Mouse (Mus musculus) hindbrain, embryonic 13.5 days (tissue): ENCODE data around the gene Dync1li1. TPM values are rescaled to one million over a fixed set of nuclear protein-coding genes. Genes with fewer than 3 reads are reported as not detected.
A peak's percentile ranks its signal among the peaks of the same experiment; 100 is the strongest.

ENCODE experiments used
- ATAC-seq: fragments of 200-750 bp; cut with Nextera tagmentation; 2 replicates; pipeline ENCODE4 v1.8.0; 2017; ENCODE audit warnings: moderate TSS enrichment; ENCODE audit not compliant: low FRiP score
- H3K27ac ChIP-seq: fragments of 300-500 bp; sonication (generic); 2 replicates; pipeline ENCODE4 v1.5.1; 2015; ENCODE audit warnings: inconsistent platforms, mild to moderate bottlenecking, moderate library complexity
- H3K27me3 ChIP-seq: fragments of 300-500 bp; sonication (generic); 2 replicates; pipeline ENCODE4 v1.6.1; 2015; ENCODE audit warnings: mild to moderate bottlenecking, inconsistent platforms
- H3K36me3 ChIP-seq: fragments of 300-500 bp; sonication (generic); 2 replicates; pipeline ENCODE4 v1.6.1; 2015; ENCODE audit warnings: mild to moderate bottlenecking, inconsistent platforms
- H3K4me1 ChIP-seq: fragments of 300-500 bp; sonication (generic); replicated peaks from 2 replicates; pipeline ENCODE4 v1.6.1; 2015; ENCODE audit warnings: inconsistent platforms
- H3K4me2 ChIP-seq: fragments of 300-500 bp; sonication (generic); 2 replicates; pipeline ENCODE4 v1.6.1; 2015; ENCODE audit warnings: inconsistent platforms, mild to moderate bottlenecking, moderate library complexity
- H3K4me3 ChIP-seq: fragments of 300-500 bp; sonication (generic); 2 replicates; pipeline ENCODE4 v1.5.1; 2015; ENCODE audit warnings: mild to moderate bottlenecking, inconsistent platforms
- H3K9ac ChIP-seq: fragments of 300-500 bp; sonication (generic); 2 replicates; pipeline ENCODE4 v1.6.1; 2015; ENCODE audit warnings: mild to moderate bottlenecking, inconsistent platforms
- H3K9me3 ChIP-seq: fragments of 300-500 bp; sonication (generic); 2 replicates; pipeline ENCODE4 v1.6.1; 2016; ENCODE audit warnings: inconsistent platforms
- WGBS: fragments of 180-500 bp; shearing (Covaris S2); methylation state at CpG from one replicate; pipeline ENCODE4 v1.1.7; 2015; 5-methylcytosine and 5-hydroxymethylcytosine counted together
- polyA plus RNA-seq: library from polyadenylated mRNA; unstranded; fragments of >200 nt; fragmentation: Nextera tagmentation; extraction: Ambion mirVana; gene quantifications from 2 replicates; pipeline ENCODE4 v1.2.1, GENCODE M21; 2015

The Dync1li1 gene
- polyA plus RNA-seq, 1 experiment from 2014 or later: 124 TPM

GRCm38 (mm10) chr9:114761848-114762247 lies 73.3 kb downstream of the Dync1li1 start:
- H3K4me1 ChIP-seq: peaks cover 6% of the 10 kb centered on the region
- no peak overlapping the region for H3K9ac ChIP-seq

GRCm38 (mm10) chr9:114763341-114763740 lies 74.8 kb downstream of the Dync1li1 start:
- 64% methylated on average over 13 of the region's 13 CpGs for WGBS
- no peak overlapping the region for H3K4me3 ChIP-seq
- H3K27ac ChIP-seq: no peak overlapping the region
- peaks cover 19% of the 10 kb centered on the region for H3K4me1 ChIP-seq
- H3K9ac ChIP-seq: no peak overlapping the region
- H3K9me3 ChIP-seq: peaks cover 4% of the 10 kb centered on the region; the same call in 1 of the 2 replicates
- no peaks in the 10 kb centered on the region for H3K36me3 ChIP-seq
- H3K27me3 ChIP-seq: 0 out of 2 replicates have a peak, but pooled peaks cover 3% of the 10 kb centered on the region
- ATAC-seq: no peak
- no peak overlapping the region for H3K4me2 ChIP-seq

More at GRCm38 (mm10) chr9:114761848-114762247, 73.3 kb downstream of the Dync1li1 start:
- ATAC-seq: no peak
- H3K4me3 ChIP-seq: no peak overlapping the region
- 0 out of 2 replicates have a peak, but pooled peaks cover 3% of the 10 kb centered on the region for H3K27me3 ChIP-seq
- no peaks in the 10 kb centered on the region for H3K36me3 ChIP-seq
- H3K4me2 ChIP-seq: no peak overlapping the region
- peaks cover 4% of the 10 kb centered on the region; the same call in 1 of the 2 replicates for H3K9me3 ChIP-seq
- WGBS: 77% methylated on average over 11 of the region's 11 CpGs
- no peak overlapping the region for H3K27ac ChIP-seq

GRCm38 (mm10) chr9:114767030-114767429 lies 78.4 kb downstream of the Dync1li1 start:
- Histone ChIP-seq H3K4me3 (no peak overlapping the region), H3K4me2 (0 out of 2 replicates have a peak overlapping the region, but pooled peaks have one; percentile 10), H3K36me3 (no peaks in the 10 kb centered on the region), H3K27ac (peak overlapping the region; percentile 61), H3K27me3 (peaks cover 6% of the 10 kb centered on the region; the same call in 1 of the 2 replicates), H3K9me3 (peaks cover 4% of the 10 kb centered on the region; the same call in 1 of the 2 replicates), H3K9ac (no peak overlapping the region), H3K4me1 (peaks cover 15% of the 10 kb centered on the region)
- WGBS: 46% methylated on average over 13 of the region's 13 CpGs
- ATAC-seq: peak; percentile 73

- Histone ChIP-seq H3K4me1 (peaks cover 15% of the 10 kb centered on the region), H3K4me2 (no peak overlapping the region), H3K36me3 (no peaks in the 10 kb centered on the region), H3K27ac (peak overlapping the region; percentile 61), H3K9ac (no peak overlapping the region), H3K27me3 (peaks cover 6% of the 10 kb centered on the region; the same call in 1 of the 2 replicates), H3K9me3 (peaks cover 4% of the 10 kb centered on the region; the same call in 1 of the 2 replicates), H3K4me3 (no peak overlapping the region)
- WGBS: 78% methylated on average over 2 of the region's 2 CpGs
- no peak for ATAC-seq
Observed at GRCm38 (mm10) chr9:114767507-114767906, 78.9 kb downstream of the Dync1li1 start.

GRCm38 (mm10) chr9:114768066-114768465 lies 79.5 kb downstream of the Dync1li1 start:
- H3K9me3 ChIP-seq: peaks cover 4% of the 10 kb centered on the region; the same call in 1 of the 2 replicates
- ATAC-seq: no peak

GRCm38 (mm10) chr9:114770224-114770623 lies 81.6 kb downstream of the Dync1li1 start:
- no peak overlapping the region for H3K27ac ChIP-seq
- 83% methylated on average over 4 of the region's 4 CpGs for WGBS
- peaks cover 4% of the 10 kb centered on the region; the same call in 1 of the 2 replicates for H3K9me3 ChIP-seq
- peaks cover 3% of the 10 kb centered on the region; the same call in 1 of the 2 replicates for H3K27me3 ChIP-seq
- H3K4me1 ChIP-seq: peaks cover 26% of the 10 kb centered on the region
- no peaks in the 10 kb centered on the region for H3K36me3 ChIP-seq
- no peak overlapping the region for H3K4me2 ChIP-seq
- H3K4me3 ChIP-seq: no peak overlapping the region
- no peak for ATAC-seq
- no peak overlapping the region for H3K9ac ChIP-seq

More at GRCm38 (mm10) chr9:114768066-114768465, 79.5 kb downstream of the Dync1li1 start:
- Histone ChIP-seq H3K36me3 (no peaks in the 10 kb centered on the region), H3K27ac (peak overlapping the region; percentile 61; the same call in 1 of the 2 replicates), H3K9ac (no peak overlapping the region), H3K4me2 (no peak overlapping the region), H3K27me3 (peaks cover 3% of the 10 kb centered on the region; the same call in 1 of the 2 replicates), H3K4me3 (no peak overlapping the region), H3K4me1 (peaks cover 15% of the 10 kb centered on the region)
- 47% methylated on average over 10 of the region's 10 CpGs for WGBS

- WGBS: 84% methylated on average over 7 of the region's 7 CpGs
- no peaks in the 10 kb centered on the region for H3K9me3 ChIP-seq
Observed at GRCm38 (mm10) chr9:114771565-114771964, 83.0 kb downstream of the Dync1li1 start.

More at GRCm38 (mm10) chr9:114771565-114771964, 83.0 kb downstream of the Dync1li1 start:
- no peak overlapping the region for H3K4me2 ChIP-seq
- H3K27me3 ChIP-seq: peaks cover 3% of the 10 kb centered on the region; the same call in 1 of the 2 replicates
- no peak overlapping the region for H3K27ac ChIP-seq
- H3K4me3 ChIP-seq: no peak overlapping the region
- no peak overlapping the region for H3K9ac ChIP-seq
- peaks cover 29% of the 10 kb centered on the region for H3K4me1 ChIP-seq
- ATAC-seq: no peak
- H3K36me3 ChIP-seq: no peaks in the 10 kb centered on the region

Other genes starting within 250 kb of the Dync1li1 start
- gene Ccr4, start 183.9 kb upstream of the Dync1li1 start, polyA plus RNA-seq: not detected in 2 replicates
- gene C130032M10Rik, start 173.1 kb upstream of the Dync1li1 start, polyA plus RNA-seq: 0.32 and 0.35 TPM in 2 replicates
- 0.50 and 0.53 TPM in 2 replicates for gene Trim71, start 124.4 kb upstream of the Dync1li1 start, polyA plus RNA-seq
- gene Cnot10, start 48.6 kb upstream of the Dync1li1 start, polyA plus RNA-seq: 54.7 and 59.0 TPM in 2 replicates
- 20.5 and 21.8 TPM in 2 replicates for gene Cmtm6, start 42.3 kb downstream of the Dync1li1 start, polyA plus RNA-seq
- 18.3 and 19.1 TPM in 2 replicates for gene Cmtm7, start 93.1 kb downstream of the Dync1li1 start, polyA plus RNA-seq
- gene Cmtm8, start 155.4 kb downstream of the Dync1li1 start, polyA plus RNA-seq: 15.8 and 20.0 TPM in 2 replicates
- gene Gpd1l, start 245.2 kb downstream of the Dync1li1 start, polyA plus RNA-seq: 22.4 and 23.5 TPM in 2 replicates